Mouse (Mus musculus) olfactory bulb, adult 2 months (tissue): Measurements from ENCODE around the gene Adcy2.

Experiments
- CTCF ChIP-seq: fragments of 200-500 bp; IDR thresholded peaks from 2 replicates; pipeline ENCODE4 v1.5.1; 2012; ENCODE audit warnings: low read depth, mild to moderate bottlenecking, low read length, moderate library complexity; ENCODE audit not compliant: insufficient read depth
- POLR2A ChIP-seq: fragments of 200-500 bp; IDR thresholded peaks from 2 replicates; pipeline ENCODE4 v1.6.1; 2012; ENCODE audit warnings: mild to moderate bottlenecking, low read depth, low read length, moderate library complexity; ENCODE audit not compliant: insufficient read depth

GRCm38 (mm10) chr13:69036991-69037597 lies 37.8 kb upstream of the Adcy2 start:
- no peak for TF ChIP-seq CTCF
- TF ChIP-seq POLR2A: no peak
